Mouse (Mus musculus) bone marrow, adult 2 months (tissue): ENCODE data around the gene Elmod3. TPM values are rescaled to one million over a fixed set of nuclear protein-coding genes. Genes with fewer than 3 reads are reported as not detected.

ENCODE experiments used
- H3K27ac ChIP-seq: fragments of 200-500 bp; 2 replicates; pipeline ENCODE4 v1.5.1; 2012; ENCODE audit warnings: low read depth, mild to moderate bottlenecking, control low read depth, inconsistent platforms, low read length; ENCODE audit not compliant: control insufficient read depth, poor library complexity, insufficient read depth
- H3K4me1 ChIP-seq: fragments of 200-500 bp; 2 replicates; pipeline ENCODE4 v1.6.1; 2011; ENCODE audit warnings: low read length; ENCODE audit not compliant: control insufficient read depth, insufficient read depth
- H3K4me3 ChIP-seq: fragments of 200-500 bp; replicated peaks from 2 replicates; pipeline ENCODE3; 2011; ENCODE audit warnings: mild to moderate bottlenecking, low read depth, low read length, control low read depth; ENCODE audit not compliant: control insufficient read depth
- CTCF ChIP-seq: fragments of 200-500 bp; IDR thresholded peaks from 2 replicates; pipeline ENCODE4 v1.5.1; 2011; ENCODE audit warnings: low read length, control low read depth; ENCODE audit not compliant: control insufficient read depth, insufficient read depth
- POLR2A ChIP-seq: fragments of 200-500 bp; IDR thresholded peaks from 2 replicates; pipeline ENCODE4 v1.6.1; 2011; ENCODE audit warnings: low read depth, mild to moderate bottlenecking, control low read depth, low read length, borderline replicate concordance; ENCODE audit not compliant: control insufficient read depth
- WGBS: fragments of 180-500 bp; shearing (Covaris S2); methylation state at CpG from one replicate; pipeline ENCODE4 v1.1.7; 2018; 5-methylcytosine and 5-hydroxymethylcytosine counted together
- polyA plus RNA-seq: library from polyadenylated mRNA; stranded (reverse); fragments of >200 nt; gene quantifications from 2 replicates; pipeline ENCODE4 v1.2.4, GENCODE M21; 2011; ENCODE audit warnings: low replicate concordance; ENCODE audit not compliant: missing spikeins, insufficient read depth, insufficient read length

Elmod3 gene
- polyA plus RNA-seq, 1 experiment: 5.2 TPM

DNA sequence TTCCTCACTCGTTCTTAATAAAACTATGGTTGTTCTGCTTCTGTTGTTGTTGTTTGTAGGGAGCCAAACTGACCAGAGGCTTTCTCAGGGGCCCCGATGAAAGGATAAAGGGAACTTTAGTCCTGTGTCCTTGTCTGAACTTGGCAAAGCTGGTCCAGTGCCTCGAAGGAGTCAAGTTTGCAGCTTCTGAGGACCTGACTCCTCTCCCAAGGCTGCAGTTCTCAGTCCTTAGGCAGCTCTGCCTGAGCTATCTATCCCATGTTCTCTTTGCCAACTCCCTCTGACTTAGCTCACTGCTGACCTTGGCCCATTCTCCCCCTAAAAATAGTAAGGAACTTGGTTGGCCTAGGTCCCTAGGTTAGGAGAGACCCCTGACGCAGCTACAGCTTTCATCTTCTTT is 71.1 kb downstream of the Elmod3 start:
- Histone ChIP-seq H3K4me3 (no peak overlapping the region), H3K4me1 (no peaks in the 10 kb centered on the region), H3K27ac (no peak overlapping the region)
- 74% methylated on average over 4 of the region's 4 CpGs for WGBS
- TF ChIP-seq CTCF (no peak), POLR2A (no peak)

- no peaks in the 10 kb centered on the region for H3K4me1 ChIP-seq
- H3K27ac ChIP-seq: no peak overlapping the region
- TF ChIP-seq CTCF: no peak
- TF ChIP-seq POLR2A: no peak
- WGBS: 45% methylated on average over 2 of the region's 2 CpGs
- no peak overlapping the region for H3K4me3 ChIP-seq
Measured at GRCm38 (mm10) chr6:72524160-72524559, 74.1 kb downstream of the Elmod3 start.

DNA sequence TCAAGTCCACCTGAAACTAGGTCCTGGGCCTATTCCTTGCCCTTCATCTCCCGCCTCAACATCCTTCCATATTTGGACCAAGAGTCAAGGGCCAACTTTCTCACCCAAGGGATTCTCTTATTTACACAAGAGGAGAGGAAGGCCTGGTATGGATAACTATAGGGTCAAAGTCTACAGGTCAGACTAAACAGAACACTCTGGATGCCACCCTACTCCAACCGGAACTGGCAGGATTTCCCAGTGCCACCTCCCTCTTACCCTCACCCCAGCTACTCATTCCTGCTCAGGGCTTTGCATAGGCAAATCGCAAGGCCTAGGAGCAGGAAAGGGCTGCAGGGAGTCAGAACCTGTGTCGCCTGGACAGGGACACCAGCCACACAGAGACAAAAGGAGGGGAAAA is 75.0 kb downstream of the Elmod3 start:
- WGBS: 84% methylated on average over 4 of the region's 4 CpGs
- no peak overlapping the region for H3K27ac ChIP-seq
- no peaks in the 10 kb centered on the region for H3K4me1 ChIP-seq
- no peak for TF ChIP-seq CTCF
- no peak for TF ChIP-seq POLR2A
- no peak overlapping the region for H3K4me3 ChIP-seq

DNA sequence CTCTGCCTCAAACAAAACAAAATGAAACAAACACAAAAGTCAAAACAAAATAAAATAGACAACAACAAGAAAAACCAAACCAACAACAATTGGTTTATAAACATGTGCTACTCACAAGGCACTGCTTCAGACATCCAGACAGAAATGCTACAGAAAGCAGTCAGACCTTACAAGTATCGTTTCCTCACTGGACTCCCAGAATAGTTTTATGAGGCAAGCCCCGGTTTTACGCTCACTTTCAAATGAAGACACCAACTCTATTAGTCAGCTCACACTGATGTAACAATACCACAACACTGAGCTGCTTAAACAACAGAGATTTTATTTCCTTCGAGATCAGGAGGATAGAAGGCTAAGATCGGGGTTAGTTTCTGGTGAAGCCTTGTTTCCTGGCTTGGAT is 75.9 kb downstream of the Elmod3 start:
- Histone ChIP-seq H3K4me1 (no peaks in the 10 kb centered on the region), H3K27ac (no peak overlapping the region), H3K4me3 (no peak overlapping the region)
- WGBS: 55% methylated on average over 5 of the region's 5 CpGs
- no peak for TF ChIP-seq CTCF
- TF ChIP-seq POLR2A: no peak

DNA sequence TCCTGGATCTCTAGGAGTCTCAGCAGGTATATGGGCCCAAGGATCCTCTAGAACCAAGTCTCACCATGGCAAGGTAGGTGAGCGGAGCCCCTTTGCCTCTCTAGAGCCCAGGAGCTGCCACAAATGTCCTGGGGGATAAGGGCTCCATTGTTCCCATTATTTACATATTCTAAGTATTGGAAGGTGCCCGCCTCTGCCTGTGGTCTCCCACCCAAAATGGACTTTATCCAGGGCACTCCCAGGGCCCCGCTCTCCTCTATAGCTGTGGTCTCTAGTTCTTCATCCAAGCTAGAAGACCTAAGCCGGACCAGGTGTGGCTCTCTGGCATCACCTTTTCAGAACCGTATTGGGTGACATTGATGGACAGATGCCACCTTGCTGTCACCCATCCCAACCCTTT is 76.6 kb downstream of the Elmod3 start, which contains the start of gene Sh2d6:
TSS of gene Sh2d6 (minus strand) at position 101 of the 400 bp plus-strand sequence.
- H3K4me3 ChIP-seq: no peak within 1 kb of the TSS
- no peak within 1 kb of the TSS for H3K27ac ChIP-seq
- TF ChIP-seq CTCF: no peak
- TF ChIP-seq POLR2A: no peak
- 85% methylated on average over 5 of the region's 5 CpGs for WGBS
- H3K4me1 ChIP-seq: no peaks in the 10 kb centered on the region

GRCm38 (mm10) chr6:72520904-72521303 is 77.3 kb downstream of the Elmod3 start:
- Histone ChIP-seq H3K4me1 (no peaks in the 10 kb centered on the region), H3K4me3 (no peak overlapping the region), H3K27ac (no peak overlapping the region)
- WGBS: 85% methylated on average over 5 of the region's 5 CpGs
- TF ChIP-seq CTCF (no peak), POLR2A (no peak)

- 53% methylated on average over 10 of the region's 10 CpGs for WGBS
- no peak overlapping the region for H3K4me3 ChIP-seq
- H3K4me1 ChIP-seq: no peaks in the 10 kb centered on the region
- H3K27ac ChIP-seq: no peak overlapping the region
- TF ChIP-seq CTCF (no peak), POLR2A (no peak)
Measured at GRCm38 (mm10) chr6:72519892-72520663, 78.1 kb downstream of the Elmod3 start.

DNA sequence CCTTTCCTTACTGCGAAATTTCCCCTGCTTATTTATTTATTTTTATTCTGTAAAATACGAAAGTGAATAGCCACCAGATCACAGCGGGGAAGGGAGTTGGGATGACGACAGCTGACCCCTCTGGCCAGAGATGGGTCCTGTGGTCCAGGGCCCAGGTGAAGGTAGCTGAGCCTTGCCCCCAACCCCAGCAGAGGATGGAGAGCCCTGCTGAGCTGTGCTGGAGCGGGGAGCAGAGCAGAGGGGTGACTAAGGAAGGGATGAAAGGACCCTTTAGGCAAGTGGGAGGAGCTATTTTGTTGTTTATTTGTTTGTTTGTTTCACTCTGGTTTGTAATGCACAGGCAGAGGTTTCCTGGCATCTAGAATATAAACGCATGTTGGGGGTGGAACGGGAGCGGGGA is 78.9 kb downstream of the Elmod3 start:
- H3K4me3 ChIP-seq: no peak overlapping the region
- H3K27ac ChIP-seq: no peak overlapping the region
- TF ChIP-seq POLR2A (no peak), CTCF (no peak)
- H3K4me1 ChIP-seq: no peaks in the 10 kb centered on the region
- WGBS: 69% methylated on average over 8 of the region's 8 CpGs
